Mouse (Mus musculus): ENCODE measurements at regions not wholly inside any gene's neighbourhood (a gene's known extent, or its start where the extent isn't known, plus 50 kb on each side); places are given as distances from the start of the nearest gene placed in this dataset.

DNA sequence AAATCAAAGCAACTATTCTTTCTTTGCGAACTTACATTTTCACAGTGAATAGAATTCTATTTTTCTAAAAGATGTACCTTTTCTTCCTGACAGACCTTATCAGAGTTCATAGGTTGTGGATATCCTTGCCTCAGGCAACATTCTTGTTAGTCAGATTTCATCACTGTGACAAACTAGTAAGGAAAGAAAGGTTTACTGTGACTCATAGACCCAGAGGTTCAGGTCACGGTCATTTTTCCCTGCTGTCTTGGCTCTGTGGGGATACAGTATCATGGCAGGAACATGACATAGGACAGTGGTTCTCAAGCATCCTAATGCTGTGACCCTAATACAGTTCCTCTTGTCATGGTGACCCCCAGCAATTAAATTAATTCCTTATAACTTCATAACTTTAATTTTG, 78.4 kb upstream of the Akt3 start:
- ATAC-seq: no peak
- DNase-seq: no peak
- TF ChIP-seq CTCF (IDR thresholded peaks at IDR 0.05; ENCODE audit: low read depth): no peak

DNA sequence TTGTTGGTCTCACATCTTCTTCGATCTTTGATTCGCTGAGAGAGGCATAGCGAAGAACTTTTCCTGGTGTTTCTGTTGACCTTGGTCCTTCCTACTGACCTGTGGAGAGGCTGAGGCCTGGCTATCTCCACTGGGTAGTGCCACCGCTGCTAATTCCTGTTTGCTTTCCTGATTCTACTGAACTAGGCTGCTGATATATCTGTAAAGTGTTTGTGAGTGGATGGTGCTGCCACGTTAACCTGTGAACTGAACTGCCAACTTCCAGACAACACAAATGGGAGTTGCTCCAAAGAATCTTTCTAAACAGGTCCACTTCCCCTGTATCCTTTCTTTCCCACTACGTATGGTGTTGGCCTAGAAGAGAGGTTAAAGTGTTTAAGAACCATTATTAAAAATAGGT, 78.0 kb upstream of the Akt3 start:
- WGBS: 93% methylated on average over 6 of the region's 6 CpGs
- no peak for TF ChIP-seq CTCF (IDR thresholded peaks at IDR 0.05; ENCODE audit: low read depth)
- no peaks in the 10 kb centered on the region for H3K36me3 ChIP-seq (ENCODE audit: insufficient read depth)
- no peak overlapping the region for H3K4me3 ChIP-seq (ENCODE audit: low read depth, low read length)
- no peaks in the 10 kb centered on the region for H3K9me3 ChIP-seq (ENCODE audit: low read length)
- H3K9ac ChIP-seq: no peak overlapping the region
- H3K4me2 ChIP-seq (ENCODE audit: low read depth): no peak overlapping the region
- H3K27me3 ChIP-seq (ENCODE audit: insufficient read depth, low read length): no peaks in the 10 kb centered on the region
- H3K4me1 ChIP-seq (ENCODE audit: insufficient read depth): peaks cover 4% of the 10 kb centered on the region; the same call in 1 of the 2 replicates
- DNase-seq (no peak), ATAC-seq (no peak)
- H3K27ac ChIP-seq (ENCODE audit: low read depth, low read length): no peak overlapping the region

More for the DNA sequence above, 78.4 kb upstream of the Akt3 start:
- H3K27me3 ChIP-seq (ENCODE audit: insufficient read depth, low read length): no peaks in the 10 kb centered on the region
- no peak overlapping the region for H3K9ac ChIP-seq
- no peak overlapping the region for H3K27ac ChIP-seq (ENCODE audit: low read depth, low read length)
- H3K4me2 ChIP-seq (ENCODE audit: low read depth): no peak overlapping the region
- H3K36me3 ChIP-seq (ENCODE audit: insufficient read depth): no peaks in the 10 kb centered on the region
- H3K4me3 ChIP-seq (ENCODE audit: low read depth, low read length): no peak overlapping the region
- H3K9me3 ChIP-seq (ENCODE audit: low read length): no peaks in the 10 kb centered on the region
- peaks cover 4% of the 10 kb centered on the region; the same call in 1 of the 2 replicates for H3K4me1 ChIP-seq (ENCODE audit: insufficient read depth)
- WGBS: 95% methylated on average over 2 of the region's 2 CpGs

DNA sequence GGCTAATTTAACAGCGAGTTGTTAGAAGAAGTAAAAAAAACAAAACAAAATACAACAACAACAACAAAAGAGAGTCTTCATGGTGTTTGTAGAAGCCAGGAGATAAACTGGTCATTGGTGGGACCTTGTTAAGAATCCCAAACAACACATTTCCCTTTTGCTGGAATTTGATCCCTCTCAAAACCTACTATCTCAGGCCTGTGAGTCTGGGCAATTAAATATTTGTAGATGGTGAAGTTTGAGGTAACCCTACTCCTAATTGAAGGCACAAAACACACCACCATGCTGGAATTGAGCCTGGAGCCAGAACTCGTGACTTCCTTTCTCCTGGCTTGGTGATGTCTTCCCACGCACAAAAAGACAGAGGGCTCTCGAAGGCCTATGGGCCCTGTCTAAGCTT, 65.4 kb upstream of the Akt3 start:
- no peak for DNase-seq
- Histone ChIP-seq H3K4me1 (ENCODE audit: insufficient read depth) (no peaks in the 10 kb centered on the region), H3K36me3 (ENCODE audit: insufficient read depth) (no peaks in the 10 kb centered on the region), H3K4me3 (ENCODE audit: low read depth, low read length) (0 out of 2 replicates have a peak overlapping the region, but pooled peaks have one; percentile 47), H3K9me3 (ENCODE audit: low read length) (0 out of 2 replicates have a peak, but pooled peaks cover 3% of the 10 kb centered on the region), H3K27ac (ENCODE audit: low read depth, low read length) (peak overlapping the region; percentile 42), H3K4me2 (ENCODE audit: low read depth) (peak overlapping the region; percentile 87), H3K9ac (peak overlapping the region; percentile 53; the same call in 1 of the 2 replicates), H3K27me3 (ENCODE audit: insufficient read depth, low read length) (no peaks in the 10 kb centered on the region)
- no peak for TF ChIP-seq CTCF (IDR thresholded peaks at IDR 0.05; ENCODE audit: low read depth)
- ATAC-seq: no peak
- WGBS: 36% methylated on average over 4 of the region's 4 CpGs

DNA sequence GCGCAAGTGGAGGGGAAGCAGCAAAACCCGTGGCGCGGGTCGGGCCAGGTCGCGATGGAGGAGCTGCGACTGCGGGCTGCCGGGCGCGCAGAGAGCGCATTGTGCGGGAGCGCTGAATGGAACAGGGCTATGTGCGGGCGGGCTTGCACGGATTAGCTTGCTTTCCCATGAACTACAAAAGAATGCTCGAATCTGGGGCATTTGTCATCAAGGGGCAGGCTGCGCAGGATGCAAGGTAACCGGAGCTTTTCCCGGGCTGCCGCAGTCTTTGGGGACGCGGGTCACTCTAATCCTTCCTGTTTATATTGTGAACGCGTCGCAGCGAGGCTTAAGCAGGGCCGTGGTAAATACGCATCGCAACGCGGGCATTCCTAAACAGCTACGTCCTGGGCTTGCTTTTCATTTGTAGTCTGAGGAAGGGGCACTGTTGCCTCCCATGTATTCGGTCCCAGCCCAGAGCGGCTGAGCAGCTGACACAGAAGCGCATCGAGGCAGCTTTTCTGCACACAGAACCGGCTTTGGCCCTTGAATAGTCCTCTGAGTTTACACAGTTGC, 64.8 kb upstream of the Akt3 start:
- peak overlapping the region; percentile 47 for H3K4me3 ChIP-seq (ENCODE audit: low read depth, low read length)
- TF ChIP-seq CTCF (IDR thresholded peaks at IDR 0.05; ENCODE audit: low read depth): no peak
- H3K36me3 ChIP-seq (ENCODE audit: insufficient read depth): no peaks in the 10 kb centered on the region
- H3K27ac ChIP-seq (ENCODE audit: low read depth, low read length): peak overlapping the region; percentile 42
- WGBS: 4% methylated on average over 40 of the region's 40 CpGs
- DNase-seq (peak; percentile 59), ATAC-seq (peak; percentile 85)
- no peaks in the 10 kb centered on the region for H3K4me1 ChIP-seq (ENCODE audit: insufficient read depth)
- H3K4me2 ChIP-seq (ENCODE audit: low read depth): peak overlapping the region; percentile 87
- 0 out of 2 replicates have a peak, but pooled peaks cover 3% of the 10 kb centered on the region for H3K9me3 ChIP-seq (ENCODE audit: low read length)
- peak overlapping the region; percentile 53 for H3K9ac ChIP-seq
- no peaks in the 10 kb centered on the region for H3K27me3 ChIP-seq (ENCODE audit: insufficient read depth, low read length)

DNA sequence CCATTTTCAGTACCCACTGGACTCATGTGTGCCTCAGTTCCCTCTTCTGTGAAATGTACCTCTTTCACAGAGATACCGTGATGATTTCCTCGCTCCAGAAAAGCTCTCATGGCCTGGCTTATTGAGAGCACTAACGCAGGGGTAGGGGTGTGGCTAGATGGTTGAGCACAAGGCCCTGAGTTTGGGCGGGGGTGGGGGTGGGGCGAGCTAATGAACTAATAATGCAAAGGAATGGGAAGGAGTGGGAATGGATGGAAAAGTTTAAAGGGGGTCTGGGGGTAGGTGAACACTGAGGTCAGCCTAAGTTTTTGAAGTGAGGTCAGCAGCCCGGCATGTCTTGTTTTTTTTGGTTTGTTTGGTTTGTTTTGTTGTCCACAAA, 64.3 kb upstream of the Akt3 start:
- H3K27me3 ChIP-seq (ENCODE audit: insufficient read depth, low read length): no peaks in the 10 kb centered on the region
- peak overlapping the region; percentile 87 for H3K4me2 ChIP-seq (ENCODE audit: low read depth)
- ATAC-seq (peak; percentile 47; the same call in 1 of the 2 replicates), DNase-seq (no peak)
- 4% methylated on average over 6 of the region's 6 CpGs for WGBS
- no peaks in the 10 kb centered on the region for H3K4me1 ChIP-seq (ENCODE audit: insufficient read depth)
- no peak overlapping the region for H3K27ac ChIP-seq (ENCODE audit: low read depth, low read length)
- TF ChIP-seq CTCF (IDR thresholded peaks at IDR 0.05; ENCODE audit: low read depth): no peak
- H3K9ac ChIP-seq: peak overlapping the region; percentile 53
- no peaks in the 10 kb centered on the region for H3K36me3 ChIP-seq (ENCODE audit: insufficient read depth)
- 0 out of 2 replicates have a peak, but pooled peaks cover 3% of the 10 kb centered on the region for H3K9me3 ChIP-seq (ENCODE audit: low read length)
- H3K4me3 ChIP-seq (ENCODE audit: low read depth, low read length): peak overlapping the region; percentile 47

DNA sequence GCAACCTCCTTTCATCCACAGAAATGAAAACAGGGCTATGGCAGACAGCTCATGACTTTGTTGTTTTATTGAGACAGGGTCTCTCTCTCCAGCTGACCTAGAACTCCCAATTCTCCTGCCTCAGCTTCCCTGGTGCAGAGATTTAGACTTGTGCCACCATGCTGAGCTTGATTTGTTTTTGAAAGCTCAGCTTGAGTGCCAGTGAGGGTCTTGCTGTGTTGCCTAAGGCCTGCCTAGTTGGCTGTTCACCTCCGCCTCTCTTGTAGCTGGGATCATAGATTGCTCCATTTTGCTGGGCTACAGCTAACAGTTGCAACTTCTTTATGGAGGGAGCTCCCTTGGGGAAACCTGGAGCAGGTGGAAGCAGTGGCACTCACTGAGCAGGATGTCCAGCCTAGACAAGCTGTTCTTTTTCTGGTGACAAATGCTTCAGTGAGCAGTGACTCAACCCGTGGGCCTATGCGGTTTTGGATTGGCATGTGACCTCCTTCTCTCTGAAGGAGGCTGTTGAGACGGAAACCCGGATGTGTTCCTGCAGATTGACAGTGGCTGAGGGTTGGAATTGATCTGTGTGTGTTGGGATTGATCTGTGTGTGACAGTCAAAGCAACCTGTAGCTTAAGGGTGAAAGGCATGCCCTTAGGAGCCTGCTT, 63.8 kb upstream of the Akt3 start:
- TF ChIP-seq CTCF (IDR thresholded peaks at IDR 0.05; ENCODE audit: low read depth): no peak
- no peak overlapping the region for H3K4me3 ChIP-seq (ENCODE audit: low read depth, low read length)

DNA sequence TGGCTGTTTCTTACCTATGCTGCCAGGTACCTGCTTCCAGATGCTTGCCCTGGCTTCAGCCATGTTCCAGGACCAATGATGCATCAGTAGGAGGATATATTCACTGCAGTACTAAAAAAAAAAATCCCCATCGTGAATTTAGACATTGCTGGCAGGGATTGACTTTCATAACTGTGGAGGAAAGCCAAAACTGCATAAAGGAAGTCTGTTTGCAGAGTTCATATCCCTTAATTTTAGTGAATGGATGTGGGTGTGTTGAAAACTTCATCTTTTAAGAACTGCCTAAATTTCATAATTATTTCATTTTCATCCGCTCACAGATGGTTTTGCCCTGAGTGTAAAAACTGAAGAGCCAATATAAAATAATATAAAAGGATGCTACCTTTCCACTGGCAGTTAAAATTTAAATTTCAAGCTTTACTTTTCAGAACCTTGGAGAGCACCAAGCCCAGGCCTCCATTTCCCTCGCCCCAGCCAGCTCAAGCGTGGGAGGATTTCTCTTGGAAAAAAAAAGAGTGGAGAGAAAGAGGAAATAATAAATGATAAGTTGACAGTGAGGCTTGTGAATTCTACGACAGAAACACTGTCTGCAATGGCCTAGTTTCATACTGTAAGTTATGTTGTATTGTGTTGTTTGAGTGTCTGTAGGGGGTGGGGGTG, 50.3 kb upstream of the Akt3 start:
- H3K4me2 ChIP-seq (ENCODE audit: low read depth): peak overlapping the region; percentile 32
- TF ChIP-seq CTCF (IDR thresholded peaks at IDR 0.05; ENCODE audit: low read depth): no peak
- no peaks in the 10 kb centered on the region for H3K36me3 ChIP-seq (ENCODE audit: insufficient read depth)
- no peaks in the 10 kb centered on the region for H3K27me3 ChIP-seq (ENCODE audit: insufficient read depth, low read length)
- H3K4me1 ChIP-seq (ENCODE audit: insufficient read depth): peaks cover 9% of the 10 kb centered on the region; the same call in 1 of the 2 replicates
- no peaks in the 10 kb centered on the region for H3K9me3 ChIP-seq (ENCODE audit: low read length)
- peak overlapping the region; percentile 52 for H3K27ac ChIP-seq (ENCODE audit: low read depth, low read length)
- ATAC-seq (no peak), DNase-seq (peak; percentile 26)
- WGBS: 24% methylated on average over 5 of the region's 5 CpGs
- H3K4me3 ChIP-seq (ENCODE audit: low read depth, low read length): no peak overlapping the region
- no peak overlapping the region for H3K9ac ChIP-seq

More for the DNA sequence above, 63.8 kb upstream of the Akt3 start:
- 0 out of 2 replicates have a peak, but pooled peaks cover under 1% of the 10 kb centered on the region for H3K9me3 ChIP-seq (ENCODE audit: low read length)
- H3K27me3 ChIP-seq (ENCODE audit: insufficient read depth, low read length): no peaks in the 10 kb centered on the region
- no peaks in the 10 kb centered on the region for H3K4me1 ChIP-seq (ENCODE audit: insufficient read depth)
- H3K9ac ChIP-seq: no peak overlapping the region
- no peak overlapping the region for H3K27ac ChIP-seq (ENCODE audit: low read depth, low read length)
- 42% methylated on average over 5 of the region's 5 CpGs for WGBS
- ATAC-seq (no peak), DNase-seq (no peak)
- H3K36me3 ChIP-seq (ENCODE audit: insufficient read depth): no peaks in the 10 kb centered on the region
- H3K4me2 ChIP-seq (ENCODE audit: low read depth): 0 out of 2 replicates have a peak overlapping the region, but pooled peaks have one; percentile 87

Measured in forebrain, postnatal 0 days (tissue).